17 mouse cellular contexts compared by ENCODE assay signal in genomic region chr7:112769866-112770265, GRCm38 (mm10).
"Had no signal": no experiment of that assay in that cellular context is flagged by ENCODE, and none has a peak within 500 bp of the region (broad histone marks: within the 10 kb centered on the region; RNA-seq: fewer than 3 reads in every experiment).

No protein-coding gene starts in this region.

- DNase-seq: kidney, postnatal 14 days; kidney, postnatal 4 days; left cerebral cortex, postnatal 4 days; liver, postnatal 0 days; lung, embryonic 14.5 days; retina, postnatal 1 day; thymus, adult 18-20 months; thymus, postnatal 36 days had no signal

- H3K4me3 ChIP-seq: kidney, embryonic 15.5 days; limb, embryonic 15.5 days; midbrain, embryonic 12.5 days; midbrain, embryonic 15.5 days; myocyte; neural tube, embryonic 13.5 days had no signal

- H3K36me3 ChIP-seq: kidney, embryonic 15.5 days; limb, embryonic 15.5 days; midbrain, embryonic 12.5 days; midbrain, embryonic 15.5 days; neural tube, embryonic 13.5 days had no signal

- H3K4me2 ChIP-seq: kidney, embryonic 15.5 days; limb, embryonic 15.5 days; liver, embryonic 11.5 days; lung, embryonic 14.5 days; midbrain, embryonic 12.5 days; midbrain, embryonic 15.5 days; neural tube, embryonic 13.5 days had no signal

- H3K9ac ChIP-seq: kidney, embryonic 15.5 days; limb, embryonic 15.5 days; liver, embryonic 14.5 days; liver, postnatal 0 days; lung, embryonic 14.5 days; midbrain, embryonic 12.5 days; midbrain, embryonic 15.5 days; neural tube, embryonic 13.5 days had no signal

- ATAC-seq: liver, postnatal 0 days; midbrain, embryonic 15.5 days had no signal

- H3K27ac ChIP-seq: kidney, embryonic 15.5 days; liver, embryonic 14.5 days; macrophage; midbrain, embryonic 12.5 days; midbrain, embryonic 15.5 days; neural tube, embryonic 13.5 days had no signal

- H3K9me3 ChIP-seq: kidney, embryonic 15.5 days; limb, embryonic 15.5 days; midbrain, embryonic 12.5 days; midbrain, embryonic 15.5 days; neural tube, embryonic 13.5 days had no signal

- H3K27me3 ChIP-seq: kidney, embryonic 15.5 days; limb, embryonic 15.5 days; midbrain, embryonic 12.5 days; midbrain, embryonic 15.5 days; neural tube, embryonic 13.5 days had no signal
